Mouse (Mus musculus) 3134 (cell line): Measurements from ENCODE around the gene Lbx1.

Experiments
- DNase-seq: peaks from one replicate; pipeline ENCODE4 v3.0.0-alpha.2; 2011; ENCODE audit warnings: low spot score; ENCODE audit not compliant: insufficient read length; ENCODE audit errors: extremely low read depth

Lbx1 gene

GRCm38 (mm10) chr19:45234191-45234770, 1.3 kb downstream of the Lbx1 start:
- DNase-seq = no peak

DNA sequence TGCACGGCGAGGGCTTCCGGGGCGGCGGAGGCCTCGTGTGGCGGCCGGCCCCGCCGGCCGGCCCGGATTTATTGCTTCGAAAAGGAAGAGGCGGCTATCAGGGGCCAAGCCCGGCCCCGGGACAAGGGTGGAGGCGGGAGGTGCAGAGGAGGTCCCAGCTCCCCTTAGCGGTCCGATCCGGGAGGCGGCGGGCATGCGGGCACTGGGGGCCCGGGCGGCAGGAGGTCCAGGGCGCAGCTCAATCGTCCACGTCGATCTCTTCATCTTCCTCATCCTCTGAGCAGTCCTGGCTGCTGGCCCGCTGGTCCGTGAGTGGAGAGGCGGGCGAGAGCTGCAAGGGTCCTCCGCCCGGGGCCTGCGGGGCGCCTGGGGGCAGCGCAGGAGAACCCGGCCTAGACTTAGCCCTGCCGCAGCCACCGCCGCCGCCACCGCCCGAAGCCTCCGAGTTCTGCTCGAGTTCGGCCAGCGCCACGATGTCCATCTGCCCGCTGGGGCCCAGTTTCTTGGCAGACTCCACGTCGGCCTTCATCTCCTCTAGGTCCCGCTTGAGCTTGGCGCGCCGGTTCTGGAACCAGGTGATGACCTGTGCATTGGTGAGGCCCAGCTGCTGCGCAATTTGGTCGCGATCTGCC, 2.0 kb downstream of the Lbx1 start:
- no peak for DNase-seq

- DNase-seq = no peak
These were observed 2.9 kb downstream of the Lbx1 start for GRCm38 (mm10) chr19:45232443-45233410.

DNA sequence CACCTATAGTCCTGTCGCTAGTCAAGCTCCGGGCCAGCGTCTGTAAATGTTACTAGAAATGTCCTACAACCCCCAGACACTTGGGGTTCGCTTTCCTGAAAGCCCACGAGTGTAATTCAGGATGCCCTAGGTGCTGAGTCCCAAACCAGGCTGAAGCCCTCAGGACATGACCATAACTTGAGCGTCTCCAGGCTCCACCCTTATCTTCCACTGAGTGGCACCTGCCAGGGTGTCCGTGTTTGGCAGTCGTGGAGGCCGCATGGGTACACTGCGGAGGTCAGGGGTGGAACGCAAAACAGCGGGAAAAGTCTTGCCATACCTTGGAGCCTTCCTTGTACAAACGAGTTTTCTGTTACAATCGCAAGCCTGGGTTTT, 3.6 kb downstream of the Lbx1 start:
- no peak for DNase-seq

DNA sequence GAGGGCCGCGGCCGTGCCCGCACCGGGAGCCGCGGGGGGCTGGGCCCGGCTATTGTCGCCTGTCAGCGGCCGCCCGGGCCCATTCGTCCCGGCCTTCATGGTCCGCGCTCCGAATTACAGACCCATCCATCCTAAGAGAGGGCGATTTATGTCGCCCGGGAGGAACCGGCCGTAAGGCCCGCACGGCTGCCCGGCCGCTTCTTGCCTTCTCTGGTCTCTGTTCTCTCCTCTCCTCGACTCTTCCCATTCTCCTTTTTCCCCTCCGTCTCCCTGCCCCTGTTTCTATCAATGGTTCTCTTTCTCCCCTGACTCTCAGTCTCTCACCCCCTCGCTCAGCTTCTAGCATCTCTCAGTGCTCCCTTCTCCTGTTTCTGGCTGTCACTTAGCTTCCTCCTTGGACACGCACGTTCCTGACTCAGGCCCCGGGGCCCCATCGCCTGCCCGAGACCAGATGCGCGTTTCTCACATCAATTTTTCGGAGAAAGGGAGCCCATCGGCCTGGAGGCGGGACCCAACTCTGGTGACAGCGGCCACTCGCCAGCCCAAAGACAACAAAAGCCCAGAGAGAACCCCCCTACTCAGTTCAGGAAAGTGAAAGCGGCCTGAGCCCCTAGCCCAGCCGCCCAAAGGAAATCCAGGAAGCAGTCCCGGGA, 4.1 kb downstream of the Lbx1 start:
- no peak for DNase-seq

GRCm38 (mm10) chr19:45230848-45231382, 4.7 kb downstream of the Lbx1 start:
- no peak for DNase-seq

DNA sequence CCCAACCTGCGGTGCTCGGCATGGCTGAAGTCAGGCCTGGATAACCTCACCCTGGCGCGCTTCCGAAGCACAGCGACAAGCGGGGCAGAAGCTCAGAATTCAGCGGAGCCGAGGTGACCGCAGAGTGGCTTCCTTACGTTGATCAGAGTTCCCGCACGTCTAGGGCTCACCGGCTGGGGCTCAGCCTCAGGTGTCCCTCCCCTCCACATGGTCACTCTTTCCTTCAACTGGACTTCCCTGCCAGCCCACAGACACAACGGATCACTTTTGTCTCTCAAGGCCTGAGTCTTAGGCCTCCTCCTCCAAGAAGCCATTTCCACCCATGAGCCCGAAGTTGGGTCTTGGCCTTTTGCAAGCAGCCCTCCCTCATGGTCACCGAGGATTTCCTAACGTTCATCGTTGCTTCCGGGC, 5.4 kb downstream of the Lbx1 start:
- no peak for DNase-seq

- no peak for DNase-seq
These were observed 6.1 kb downstream of the Lbx1 start for GRCm38 (mm10) chr19:45229378-45230135.

- no peak for DNase-seq
These were observed 6.8 kb downstream of the Lbx1 start for GRCm38 (mm10) chr19:45228781-45229180.

GRCm38 (mm10) chr19:45228097-45228496, 7.5 kb downstream of the Lbx1 start:
- DNase-seq = no peak

DNA sequence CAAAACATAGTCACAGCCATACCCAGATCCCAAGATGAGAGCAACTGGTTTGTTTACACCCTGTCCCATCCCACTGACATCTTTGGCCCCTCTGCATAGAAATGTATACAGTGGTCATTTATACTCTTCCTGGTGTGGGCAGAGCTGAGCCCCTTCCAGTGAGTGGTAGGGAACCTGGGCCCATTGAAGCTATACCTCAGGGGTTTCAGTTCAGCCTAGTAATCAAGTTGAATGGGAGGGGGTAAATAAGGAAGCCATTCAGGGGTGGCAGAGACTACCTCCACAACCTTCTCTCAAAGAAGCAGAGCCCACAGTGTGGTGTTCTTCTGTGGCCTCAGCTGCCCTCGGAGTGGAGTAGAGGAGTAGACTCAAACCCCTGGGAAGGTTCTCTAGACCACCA, 7.9 kb downstream of the Lbx1 start:
- DNase-seq = no peak

DNA sequence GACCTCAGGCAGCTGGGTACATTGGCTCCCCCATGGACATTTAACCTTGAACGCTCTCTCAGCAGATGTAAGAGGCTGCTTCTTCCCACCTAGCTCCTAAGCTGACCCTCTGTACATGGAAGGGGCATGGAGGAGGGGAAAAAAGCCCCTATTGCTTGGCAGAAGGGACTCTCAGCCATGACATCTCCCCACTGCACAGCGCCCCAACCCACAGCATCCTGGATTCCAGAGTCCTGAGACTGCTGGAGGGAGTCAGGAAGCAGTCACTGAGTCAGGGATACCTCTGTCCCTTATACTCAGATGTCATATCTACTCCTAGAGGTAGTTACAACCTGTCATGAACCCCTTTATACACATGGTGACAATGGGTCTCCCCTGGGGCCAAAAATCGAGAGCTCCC, 8.6 kb downstream of the Lbx1 start:
- DNase-seq = no peak

DNA sequence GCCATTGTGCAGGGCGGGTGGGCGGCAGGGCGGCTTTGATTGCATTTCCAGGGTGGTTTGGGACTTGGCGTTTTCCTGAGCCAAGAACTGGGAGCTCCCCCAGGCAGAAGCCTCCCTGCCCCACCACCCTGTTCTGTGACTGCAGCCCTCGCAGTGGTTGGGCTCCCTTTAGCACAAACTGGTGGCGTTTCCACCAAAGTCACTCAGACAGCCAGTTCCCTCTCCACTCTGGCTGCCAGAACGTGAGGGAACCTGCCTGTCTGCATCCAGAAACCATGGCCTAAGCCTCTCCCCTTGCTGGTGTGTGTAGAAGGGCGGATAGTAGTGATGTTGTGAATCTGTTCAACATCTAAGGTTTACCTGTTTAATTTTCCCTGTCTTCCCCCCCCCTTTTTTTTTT, 9.4 kb downstream of the Lbx1 start:
- no peak for DNase-seq

- no peak for DNase-seq
These were observed 10.5 kb downstream of the Lbx1 start for GRCm38 (mm10) chr19:45225130-45225529.

- DNase-seq = no peak
These were observed 11.4 kb downstream of the Lbx1 start for GRCm38 (mm10) chr19:45224286-45224559.

GRCm38 (mm10) chr19:45223413-45224285, 12.0 kb downstream of the Lbx1 start:
- no peak for DNase-seq

- no peak for DNase-seq
These were observed 13.3 kb downstream of the Lbx1 start for GRCm38 (mm10) chr19:45222141-45222782.

DNA sequence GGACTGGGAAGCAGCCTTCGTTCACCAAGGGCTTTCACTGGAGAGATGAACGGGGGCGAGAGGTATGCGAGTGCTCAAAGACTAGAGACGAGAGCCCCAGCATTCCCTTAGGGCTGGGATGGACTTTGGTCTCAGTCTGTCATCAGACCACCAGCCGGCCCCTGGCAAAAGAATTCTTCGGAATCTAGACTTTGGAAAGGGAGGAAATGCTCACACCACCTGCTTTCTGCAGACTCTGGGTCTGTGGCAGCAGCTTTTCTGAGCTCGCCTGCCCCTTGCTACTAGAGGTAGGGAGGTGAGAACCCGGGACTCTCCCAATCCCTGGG, 14.2 kb downstream of the Lbx1 start:
- DNase-seq = no peak
